Mouse (Mus musculus): ENCODE results near the gene Pax5. TPM values are rescaled to one million over a fixed set of nuclear protein-coding genes. Genes with fewer than 3 reads are reported as not detected.

The Pax5 gene
- polyA plus RNA-seq, 1 experiment from 2014 or later: 0.99 TPM

- H3K27ac ChIP-seq (ENCODE audit: low read depth): 0 out of 2 replicates have a peak overlapping the region, but pooled peaks have one; percentile 11
- DNase-seq: no peak
- TF ChIP-seq CTCF (IDR thresholded peaks at IDR 0.05; ENCODE audit: low read depth) (no peak), EP300 (IDR thresholded peaks at IDR 0.05; ENCODE audit: low read depth) (no peak)
Observed at GRCm38 (mm10) chr4:44713554-44714051, 3.3 kb upstream of the Pax5 start.

GRCm38 (mm10) chr4:44712786-44713553 is 2.7 kb upstream of the Pax5 start:
- 2% methylated on average over 50 of the region's 50 CpGs for WGBS (ENCODE audit: insufficient replicate concordance)
- peak overlapping the region; percentile 41 for H3K4me2 ChIP-seq (ENCODE audit: low read depth, low read length)
- H3K27ac ChIP-seq (ENCODE audit: low read depth): 0 out of 2 replicates have a peak overlapping the region, but pooled peaks have one; percentile 11
- no peaks in the 10 kb centered on the region for H3K9me3 ChIP-seq (ENCODE audit: low read length)
- no peak overlapping the region for H3K9ac ChIP-seq (replicated peaks)
- peak; percentile 29 for DNase-seq
- TF ChIP-seq EP300 (IDR thresholded peaks at IDR 0.05; ENCODE audit: low read depth) (no peak), CTCF (IDR thresholded peaks at IDR 0.05; ENCODE audit: low read depth) (no peak)
- peak overlapping the region; percentile 23; the same call in 1 of the 2 replicates for H3K4me3 ChIP-seq (ENCODE audit: low read depth, low read length)
- ATAC-seq: no peak
- no peaks in the 10 kb centered on the region for H3K36me3 ChIP-seq (replicated peaks; ENCODE audit: insufficient read depth, low read length)
- peaks cover 92% of the 10 kb centered on the region for H3K27me3 ChIP-seq (ENCODE audit: insufficient read depth, low read length)
- H3K4me1 ChIP-seq (ENCODE audit: insufficient read depth): 0 out of 2 replicates have a peak, but pooled peaks cover 4% of the 10 kb centered on the region

More at GRCm38 (mm10) chr4:44713554-44714051, 3.3 kb upstream of the Pax5 start:
- Histone ChIP-seq H3K4me3 (ENCODE audit: low read depth, low read length) (peak overlapping the region; percentile 23; the same call in 1 of the 2 replicates), H3K36me3 (replicated peaks; ENCODE audit: insufficient read depth, low read length) (no peaks in the 10 kb centered on the region), H3K9me3 (ENCODE audit: low read length) (no peaks in the 10 kb centered on the region), H3K9ac (replicated peaks) (no peak overlapping the region), H3K27me3 (ENCODE audit: insufficient read depth, low read length) (peaks cover 91% of the 10 kb centered on the region), H3K4me1 (ENCODE audit: insufficient read depth) (0 out of 2 replicates have a peak, but pooled peaks cover 4% of the 10 kb centered on the region), H3K4me2 (ENCODE audit: low read depth, low read length) (peak overlapping the region; percentile 41)
- ATAC-seq: no peak
- 2% methylated on average over 19 of the region's 19 CpGs for WGBS (ENCODE audit: insufficient replicate concordance)

- Histone ChIP-seq H3K27me3 (ENCODE audit: insufficient read depth, low read length) (peaks cover 93% of the 10 kb centered on the region), H3K27ac (ENCODE audit: low read depth) (no peak overlapping the region; the same call in 1 of the 2 replicates), H3K4me3 (ENCODE audit: low read depth, low read length) (peak overlapping the region; percentile 23), H3K36me3 (replicated peaks; ENCODE audit: insufficient read depth, low read length) (no peaks in the 10 kb centered on the region), H3K9ac (replicated peaks) (0 out of 2 replicates have a peak overlapping the region, but pooled peaks have one; percentile 34), H3K9me3 (ENCODE audit: low read length) (no peaks in the 10 kb centered on the region), H3K4me2 (ENCODE audit: low read depth, low read length) (peak overlapping the region; percentile 41), H3K4me1 (ENCODE audit: insufficient read depth) (0 out of 2 replicates have a peak, but pooled peaks cover 4% of the 10 kb centered on the region)
- WGBS (ENCODE audit: insufficient replicate concordance): 2% methylated on average over 25 of the region's 25 CpGs
- DNase-seq (no peak), ATAC-seq (no peak)
- TF ChIP-seq CTCF (IDR thresholded peaks at IDR 0.05; ENCODE audit: low read depth): no peak
- no peak for TF ChIP-seq EP300 (IDR thresholded peaks at IDR 0.05; ENCODE audit: low read depth)
Observed at GRCm38 (mm10) chr4:44712051-44712700, 1.9 kb upstream of the Pax5 start.

- 5% methylated on average over 25 of the region's 25 CpGs for WGBS (ENCODE audit: insufficient replicate concordance)
- Histone ChIP-seq H3K27me3 (ENCODE audit: insufficient read depth, low read length) (peaks cover 93% of the 10 kb centered on the region), H3K36me3 (replicated peaks; ENCODE audit: insufficient read depth, low read length) (no peaks in the 10 kb centered on the region), H3K4me3 (ENCODE audit: low read depth, low read length) (peak overlapping the region; percentile 23; the same call in 1 of the 2 replicates), H3K27ac (ENCODE audit: low read depth) (peak overlapping the region; percentile 16; the same call in 1 of the 2 replicates), H3K4me2 (ENCODE audit: low read depth, low read length) (peak overlapping the region; percentile 41; the same call in 1 of the 2 replicates), H3K9ac (replicated peaks) (no peak overlapping the region; the same call in 1 of the 2 replicates), H3K9me3 (ENCODE audit: low read length) (no peaks in the 10 kb centered on the region), H3K4me1 (ENCODE audit: insufficient read depth) (0 out of 2 replicates have a peak, but pooled peaks cover 4% of the 10 kb centered on the region)
- DNase-seq (no peak), ATAC-seq (no peak)
- no peak for TF ChIP-seq CTCF (IDR thresholded peaks at IDR 0.05; ENCODE audit: low read depth)
- no peak for TF ChIP-seq EP300 (IDR thresholded peaks at IDR 0.05; ENCODE audit: low read depth)
Observed at GRCm38 (mm10) chr4:44711136-44711900, 1.0 kb upstream of the Pax5 start.

- peaks cover 97% of the 10 kb centered on the region for H3K27me3 ChIP-seq (ENCODE audit: insufficient read depth, low read length)
- no peak overlapping the region; the same call in 1 of the 2 replicates for H3K9ac ChIP-seq (replicated peaks)
- H3K4me2 ChIP-seq (ENCODE audit: low read depth, low read length): no peak overlapping the region
- H3K4me3 ChIP-seq (ENCODE audit: low read depth, low read length): peak overlapping the region; percentile 20
- H3K4me1 ChIP-seq (ENCODE audit: insufficient read depth): 0 out of 2 replicates have a peak, but pooled peaks cover 4% of the 10 kb centered on the region
- under 1% methylated on average over 30 of the region's 30 CpGs for WGBS (ENCODE audit: insufficient replicate concordance)
- DNase-seq: peak; percentile 27
- H3K36me3 ChIP-seq (replicated peaks; ENCODE audit: insufficient read depth, low read length): no peaks in the 10 kb centered on the region
- peak overlapping the region; percentile 16; the same call in 1 of the 2 replicates for H3K27ac ChIP-seq (ENCODE audit: low read depth)
- H3K9me3 ChIP-seq (ENCODE audit: low read length): no peaks in the 10 kb centered on the region
- no peak for TF ChIP-seq EP300 (IDR thresholded peaks at IDR 0.05; ENCODE audit: low read depth)
- TF ChIP-seq CTCF (IDR thresholded peaks at IDR 0.05; ENCODE audit: low read depth): no peak
- no peak for ATAC-seq
Observed at GRCm38 (mm10) chr4:44710701-44711097, 412 bp upstream of the Pax5 start.

Measured in liver, postnatal 0 days (tissue).